Mouse (Mus musculus) testis, adult 2 months (tissue): Measurements from ENCODE around the gene Mical2.

ENCODE experiments used
- CTCF ChIP-seq: fragments of 200-500 bp; IDR thresholded peaks from 2 replicates; pipeline ENCODE4 v1.5.1; 2012; ENCODE audit warnings: low read depth, mild to moderate bottlenecking, inconsistent platforms, low read length, moderate library complexity; ENCODE audit not compliant: control insufficient read depth, insufficient read depth, insufficient replicate concordance
- POLR2A ChIP-seq: fragments of 200-500 bp; IDR thresholded peaks from 2 replicates; pipeline ENCODE4 v1.6.1; 2012; ENCODE audit warnings: low read depth, mild to moderate bottlenecking, inconsistent platforms, low read length, moderate library complexity; ENCODE audit not compliant: control insufficient read depth

DNA sequence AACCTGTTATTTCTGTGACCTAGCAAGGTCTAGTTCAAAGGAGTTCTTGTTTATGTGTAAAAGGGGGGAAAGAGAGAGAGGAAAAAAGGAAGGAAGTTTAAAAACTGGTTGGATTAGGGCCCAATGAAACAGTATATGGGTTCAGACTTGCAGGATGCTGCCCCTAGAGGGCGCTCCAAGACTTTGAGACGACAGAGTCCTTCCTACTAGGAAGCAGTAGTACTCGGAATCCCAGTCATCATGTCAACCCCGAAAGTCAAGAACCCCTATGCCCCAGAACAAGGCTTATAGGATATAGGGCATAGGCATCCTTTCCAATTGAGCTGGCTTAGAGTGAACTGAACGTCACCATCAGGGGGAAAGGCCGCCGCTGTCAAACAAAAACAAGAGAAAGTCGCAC lies 151.7 kb downstream of the Mical2 start:
- TF ChIP-seq POLR2A = no peak
- TF ChIP-seq CTCF = peak; percentile 31; the same call in 1 of the 2 replicates
